Mouse (Mus musculus): ENCODE measurements around the gene Otub2.

- TF ChIP-seq POLR2A (IDR thresholded peaks at IDR 0.05; ENCODE audit: low read depth, low read length) (no peak), CTCF (IDR thresholded peaks at IDR 0.05; ENCODE audit: extremely low read depth, insufficient read length, insufficient replicate concordance, low read depth, low read length) (no peak)
Observed at GRCm38 (mm10) chr12:103396751-103397150, 8.3 kb downstream of the Otub2 start.

Data from small intestine, adult 2 months (tissue).